Mouse (Mus musculus) heart, embryonic 15.5 days (tissue): ENCODE results near the gene Prrc2b. TPM values are rescaled to one million over a fixed set of nuclear protein-coding genes. Genes with fewer than 3 reads are reported as not detected.
A peak's percentile ranks its signal among the peaks of the same experiment; 100 is the strongest.

Experiments
- ATAC-seq: fragments of 200-750 bp; cut with Nextera tagmentation; replicated peaks from 2 replicates; pipeline ENCODE4 v1.8.0; 2017; ENCODE audit warnings: low read depth, moderate TSS enrichment; ENCODE audit not compliant: insufficient number of reproducible peaks, insufficient read depth, low FRiP score
- H3K27ac ChIP-seq: fragments of 300-500 bp; sonication (generic); 2 replicates; pipeline ENCODE4 v1.5.1; 2015; ENCODE audit warnings: mild to moderate bottlenecking, inconsistent platforms
- H3K27me3 ChIP-seq: fragments of 300-500 bp; sonication (generic); 2 replicates; pipeline ENCODE4 v1.6.1; 2015; ENCODE audit warnings: inconsistent platforms
- H3K36me3 ChIP-seq: fragments of 300-500 bp; sonication (generic); 2 replicates; pipeline ENCODE4 v1.6.1; 2015; ENCODE audit warnings: mild to moderate bottlenecking, inconsistent platforms
- H3K4me1 ChIP-seq: fragments of 300-500 bp; sonication (generic); replicated peaks from 2 replicates; pipeline ENCODE4 v1.6.1; 2015; ENCODE audit warnings: inconsistent platforms
- H3K4me2 ChIP-seq: fragments of 300-500 bp; sonication (generic); 2 replicates; pipeline ENCODE4 v1.6.1; 2015; ENCODE audit warnings: inconsistent platforms, mild to moderate bottlenecking, moderate library complexity
- H3K4me3 ChIP-seq: fragments of 300-500 bp; sonication (generic); 2 replicates; pipeline ENCODE4 v1.5.1; 2015; ENCODE audit warnings: mild to moderate bottlenecking, inconsistent platforms
- H3K9ac ChIP-seq: fragments of 300-500 bp; sonication (generic); 2 replicates; pipeline ENCODE4 v1.6.1; 2015; ENCODE audit warnings: mild to moderate bottlenecking, inconsistent platforms
- H3K9me3 ChIP-seq: fragments of 300-500 bp; sonication (generic); replicated peaks from 2 replicates; pipeline ENCODE4 v1.6.1; 2016; ENCODE audit warnings: inconsistent platforms
- WGBS: fragments of 180-500 bp; shearing (Covaris S2); methylation state at CpG from one replicate; pipeline ENCODE4 v1.1.7; 2015; ENCODE audit warnings: mixed read lengths; 5-methylcytosine and 5-hydroxymethylcytosine counted together
- polyA plus RNA-seq: library from polyadenylated mRNA; unstranded; fragments of >200 nt; fragmentation: Nextera tagmentation; extraction: Ambion mirVana; gene quantifications from 2 replicates; pipeline ENCODE4 v1.2.1, GENCODE M21; 2015

Prrc2b gene
- polyA plus RNA-seq, 1 experiment from 2014 or later, result 21.0 TPM

GRCm38 (mm10) chr2:32215576-32215975, 64.7 kb downstream of the Prrc2b start:
- H3K36me3 ChIP-seq, result peaks cover 97% of the 10 kb centered on the region
- no peak overlapping the region for H3K9ac ChIP-seq
- no peak for ATAC-seq
- no peaks in the 10 kb centered on the region for H3K27me3 ChIP-seq
- H3K9me3 ChIP-seq, result no peaks in the 10 kb centered on the region
- H3K4me3 ChIP-seq, result no peak overlapping the region
- WGBS, result 90% methylated on average over 10 of the region's 10 CpGs
- no peak overlapping the region for H3K27ac ChIP-seq
- no peak overlapping the region for H3K4me2 ChIP-seq
- H3K4me1 ChIP-seq, result peaks cover 2% of the 10 kb centered on the region; the same call in 1 of the 2 replicates

GRCm38 (mm10) chr2:32216506-32216905, 65.6 kb downstream of the Prrc2b start:
- 88% methylated on average over 10 of the region's 10 CpGs for WGBS
- Histone ChIP-seq H3K27me3 (no peaks in the 10 kb centered on the region), H3K4me1 (peaks cover 2% of the 10 kb centered on the region; the same call in 1 of the 2 replicates), H3K9ac (no peak overlapping the region), H3K4me2 (no peak overlapping the region), H3K9me3 (no peaks in the 10 kb centered on the region), H3K27ac (no peak overlapping the region), H3K36me3 (peaks cover 99% of the 10 kb centered on the region), H3K4me3 (no peak overlapping the region)
- no peak for ATAC-seq

- H3K4me3 ChIP-seq, result no peak overlapping the region
- H3K4me2 ChIP-seq, result no peak overlapping the region
- H3K36me3 ChIP-seq, result peaks cover 100% of the 10 kb centered on the region
- no peaks in the 10 kb centered on the region for H3K9me3 ChIP-seq
- H3K4me1 ChIP-seq, result peaks cover 2% of the 10 kb centered on the region; the same call in 1 of the 2 replicates
- no peak overlapping the region for H3K9ac ChIP-seq
- no peaks in the 10 kb centered on the region for H3K27me3 ChIP-seq
- 84% methylated on average over 8 of the region's 8 CpGs for WGBS
- no peak for ATAC-seq
- H3K27ac ChIP-seq, result no peak overlapping the region
These were observed 66.8 kb downstream of the Prrc2b start for GRCm38 (mm10) chr2:32217656-32218055.

- no peaks in the 10 kb centered on the region; the same call in 1 of the 2 replicates for H3K4me1 ChIP-seq
- peaks cover 100% of the 10 kb centered on the region for H3K36me3 ChIP-seq
- H3K4me2 ChIP-seq, result no peak overlapping the region
- no peaks in the 10 kb centered on the region for H3K9me3 ChIP-seq
- no peak overlapping the region for H3K27ac ChIP-seq
- H3K27me3 ChIP-seq, result no peaks in the 10 kb centered on the region
- no peak overlapping the region for H3K9ac ChIP-seq
- WGBS, result 88% methylated on average over 5 of the region's 5 CpGs
- no peak for ATAC-seq
- H3K4me3 ChIP-seq, result no peak overlapping the region
These were observed 67.2 kb downstream of the Prrc2b start for GRCm38 (mm10) chr2:32218113-32218512.

- H3K27ac ChIP-seq, result no peak overlapping the region
- 86% methylated on average over 11 of the region's 11 CpGs for WGBS
- no peak for ATAC-seq
- no peaks in the 10 kb centered on the region for H3K9me3 ChIP-seq
- H3K4me1 ChIP-seq, result no peaks in the 10 kb centered on the region
- H3K9ac ChIP-seq, result no peak overlapping the region
- H3K4me3 ChIP-seq, result no peak overlapping the region
- no peak overlapping the region for H3K4me2 ChIP-seq
- no peaks in the 10 kb centered on the region for H3K27me3 ChIP-seq
- H3K36me3 ChIP-seq, result peaks cover 100% of the 10 kb centered on the region
These were observed 67.9 kb downstream of the Prrc2b start for GRCm38 (mm10) chr2:32218541-32219334.

GRCm38 (mm10) chr2:32219501-32219900, 68.6 kb downstream of the Prrc2b start:
- WGBS, result 91% methylated on average over 14 of the region's 14 CpGs
- Histone ChIP-seq H3K27ac (no peak overlapping the region), H3K4me1 (no peaks in the 10 kb centered on the region), H3K4me3 (no peak overlapping the region), H3K27me3 (no peaks in the 10 kb centered on the region), H3K36me3 (peaks cover 100% of the 10 kb centered on the region), H3K9ac (no peak overlapping the region), H3K9me3 (no peaks in the 10 kb centered on the region), H3K4me2 (no peak overlapping the region)
- ATAC-seq, result no peak

- Histone ChIP-seq H3K4me2 (no peak overlapping the region), H3K9ac (no peak overlapping the region), H3K27ac (no peak overlapping the region), H3K4me3 (no peak overlapping the region), H3K9me3 (no peaks in the 10 kb centered on the region), H3K27me3 (no peaks in the 10 kb centered on the region), H3K4me1 (no peaks in the 10 kb centered on the region), H3K36me3 (peaks cover 100% of the 10 kb centered on the region)
- no peak for ATAC-seq
- 91% methylated on average over 6 of the region's 6 CpGs for WGBS
These were observed 69.1 kb downstream of the Prrc2b start for GRCm38 (mm10) chr2:32220021-32220420.

GRCm38 (mm10) chr2:32220969-32221368, 70.1 kb downstream of the Prrc2b start:
- WGBS, result 95% methylated on average over 10 of the region's 10 CpGs
- no peak for ATAC-seq
- H3K27ac ChIP-seq, result no peak overlapping the region

GRCm38 (mm10) chr2:32221577-32221976, 70.7 kb downstream of the Prrc2b start:
- no peaks in the 10 kb centered on the region for H3K27me3 ChIP-seq
- H3K4me3 ChIP-seq, result no peak overlapping the region
- H3K4me2 ChIP-seq, result no peak overlapping the region
- ATAC-seq, result no peak
- H3K27ac ChIP-seq, result no peak overlapping the region
- peaks cover 100% of the 10 kb centered on the region for H3K36me3 ChIP-seq
- no peak overlapping the region for H3K9ac ChIP-seq
- no peaks in the 10 kb centered on the region for H3K9me3 ChIP-seq
- no peaks in the 10 kb centered on the region for H3K4me1 ChIP-seq
- 86% methylated on average over 7 of the region's 7 CpGs for WGBS

More at GRCm38 (mm10) chr2:32220969-32221368, 70.1 kb downstream of the Prrc2b start:
- H3K9ac ChIP-seq, result no peak overlapping the region
- peaks cover 100% of the 10 kb centered on the region for H3K36me3 ChIP-seq
- no peaks in the 10 kb centered on the region for H3K27me3 ChIP-seq
- no peak overlapping the region for H3K4me3 ChIP-seq
- H3K4me1 ChIP-seq, result no peaks in the 10 kb centered on the region
- H3K4me2 ChIP-seq, result no peak overlapping the region
- no peaks in the 10 kb centered on the region for H3K9me3 ChIP-seq

- Histone ChIP-seq H3K36me3 (peaks cover 100% of the 10 kb centered on the region), H3K4me3 (no peak overlapping the region), H3K27me3 (no peaks in the 10 kb centered on the region), H3K27ac (no peak overlapping the region), H3K4me2 (no peak overlapping the region), H3K9me3 (no peaks in the 10 kb centered on the region), H3K4me1 (no peaks in the 10 kb centered on the region), H3K9ac (no peak overlapping the region)
- WGBS, result 85% methylated on average over 10 of the region's 10 CpGs
- ATAC-seq, result no peak
These were observed 71.2 kb downstream of the Prrc2b start for GRCm38 (mm10) chr2:32222057-32222456.

GRCm38 (mm10) chr2:32235433-32235832, 84.6 kb downstream of the Prrc2b start:
- H3K4me2 ChIP-seq, result peak overlapping the region; percentile 81
- no peaks in the 10 kb centered on the region for H3K27me3 ChIP-seq
- ATAC-seq, result no peak
- H3K27ac ChIP-seq, result peak overlapping the region; percentile 90
- H3K4me3 ChIP-seq, result peak overlapping the region; percentile 77
- WGBS, result 30% methylated on average over 7 of the region's 7 CpGs
- peaks cover 18% of the 10 kb centered on the region for H3K4me1 ChIP-seq
- peaks cover 35% of the 10 kb centered on the region for H3K36me3 ChIP-seq
- peak overlapping the region; percentile 67 for H3K9ac ChIP-seq
- H3K9me3 ChIP-seq, result no peaks in the 10 kb centered on the region
